Comparison of ENCODE assay signal across 9 mouse cellular contexts in genomic region chr12:110417023-110417986, GRCm38 (mm10). TPM values are rescaled to one million over a fixed set of nuclear protein-coding genes. Genes with fewer than 3 reads are reported as not detected.
DNase-seq lines count a peak whose midpoint lies in the region; ATAC-seq and TF ChIP-seq lines count a peak whose summit lies in the region.
"Had no signal": no experiment of that assay in that cellular context is flagged by ENCODE, and none has a peak within 500 bp of the region (broad histone marks: within the 10 kb centered on the region; RNA-seq: fewer than 3 reads in every experiment).

No protein-coding gene starts in this region.

- no peak overlapping the region for H3K9ac ChIP-seq in forebrain, postnatal 0 days

- 49% methylated on average over 28 of the region's 28 CpGs for WGBS in forebrain, postnatal 0 days

- H3K4me2 ChIP-seq in forebrain, postnatal 0 days (ENCODE audit: low read depth): no peak overlapping the region; the same call in 1 of the 2 replicates

- no peak for TF ChIP-seq CTCF in forebrain, postnatal 0 days (IDR thresholded peaks at IDR 0.05; ENCODE audit: low read depth)

- H3K36me3 ChIP-seq in forebrain, postnatal 0 days (ENCODE audit: insufficient read depth): no peaks in the 10 kb centered on the region

- peak; percentile 8 for DNase-seq in thymus, postnatal 14 days
- DNase-seq in thymus, postnatal 10 days (ENCODE audit: low spot score in 2 of 2): no peak
- peak; percentile 35 for DNase-seq in forebrain, postnatal 0 days
- DNase-seq in kidney, adult 9 months: peak; percentile 29
- no peak for DNase-seq in right cerebral cortex, postnatal 10 days (ENCODE audit: low spot score in 2 of 2)
- DNase-seq in urinary bladder, postnatal 10 days (ENCODE audit: low spot score): no peak
- no peak for DNase-seq in layer of hippocampus, postnatal 25 days (ENCODE audit: extremely low spot score in 1 of 2, low spot score in 1 of 2)

- H3K9me3 ChIP-seq in forebrain, postnatal 0 days (ENCODE audit: low read length): no peaks in the 10 kb centered on the region

- no peak overlapping the region for H3K4me3 ChIP-seq in forebrain, postnatal 0 days (ENCODE audit: low read depth, low read length)
- H3K4me3 ChIP-seq: myocyte had no signal

- H3K27ac ChIP-seq in forebrain, postnatal 0 days (ENCODE audit: low read depth, low read length): no peak overlapping the region

- no peaks in the 10 kb centered on the region for H3K4me1 ChIP-seq in forebrain, postnatal 0 days (ENCODE audit: insufficient read depth)

- no peak for ATAC-seq in forebrain, postnatal 0 days
- peak; percentile 65 for ATAC-seq in megakaryocyte, adult 5-6 weeks (ENCODE audit: poor library complexity, severe bottlenecking)

- no peaks in the 10 kb centered on the region for H3K27me3 ChIP-seq in forebrain, postnatal 0 days (ENCODE audit: insufficient read depth, low read length)

RNA-seq across cellular contexts. Expression of gene Ppp2r5c, which starts 29.6 kb away (rescaled TPM):
- total RNA-seq in forebrain, postnatal 0 days (2014; rRNA removed): 171 and 191 TPM in 2 replicates
- 147 and 169 TPM in 2 replicates for polyA plus RNA-seq in forebrain, postnatal 0 days (2015; fragmentation: Nextera tagmentation; extraction: Ambion mirVana)
- 164 and 178 TPM in 2 replicates for total RNA-seq in megakaryocyte, adult 5-6 weeks (2015)
- 293 and 306 TPM in 2 replicates for total RNA-seq in megakaryocyte, adult 5-6 weeks (2017)
- total RNA-seq in layer of hippocampus, postnatal 25 days (2021): 100 to 1,000 TPM; 242 to 246 TPM

Comparison
In these comparisons a context has a peak if more than half of its experiments do, and no peak if none do; other contexts are left out.
1. DNase-seq: peak in thymus, postnatal 14 days (single experiment), forebrain, postnatal 0 days (single experiment) and kidney, adult 9 months (single experiment); none in thymus, postnatal 10 days (0 of 2), right cerebral cortex, postnatal 10 days (0 of 2), urinary bladder, postnatal 10 days (single experiment) and layer of hippocampus, postnatal 25 days (0 of 2).